Mouse (Mus musculus) stomach, postnatal 0 days (tissue): ENCODE results near the gene 1700021F05Rik. TPM values are rescaled to one million over a fixed set of nuclear protein-coding genes. Genes with fewer than 3 reads are reported as not detected.
A peak's percentile ranks its signal among the peaks of the same experiment; 100 is the strongest.
"Not testable (repeated sequence)": the region's sequence is repeated elsewhere in the genome, so short reads cannot be mapped to it uniquely, and the experiment has no call there.

Experiments used
- ATAC-seq: fragments of 200-750 bp; cut with Nextera tagmentation; 2 replicates; pipeline ENCODE4 v1.8.0; 2017; ENCODE audit not compliant: low FRiP score, low TSS enrichment
- DNase-seq: peaks from one replicate; pipeline ENCODE4 v3.0.0-alpha.2; 2016; ENCODE audit warnings: low spot score
- H3K27ac ChIP-seq: fragments of 300-500 bp; sonication (generic); replicated peaks from 2 replicates; pipeline ENCODE4 v1.5.1; 2014; ENCODE audit warnings: mild to moderate bottlenecking, control low read depth
- H3K27me3 ChIP-seq: fragments of 300-500 bp; sonication (generic); 2 replicates; pipeline ENCODE4 v1.6.1; 2014; ENCODE audit warnings: low read length; ENCODE audit not compliant: control insufficient read depth, insufficient read depth
- H3K36me3 ChIP-seq: fragments of 300-500 bp; sonication (generic); 2 replicates; pipeline ENCODE4 v1.6.1; 2014; ENCODE audit warnings: low read length, mixed read lengths; ENCODE audit not compliant: control insufficient read depth, insufficient read depth
- H3K4me1 ChIP-seq: fragments of 300-500 bp; sonication (generic); replicated peaks from 2 replicates; pipeline ENCODE4 v1.6.1; 2014; ENCODE audit warnings: antibody characterized with exemption; ENCODE audit not compliant: control insufficient read depth, insufficient read depth
- H3K4me2 ChIP-seq: fragments of 300-500 bp; sonication (generic); replicated peaks from 2 replicates; pipeline ENCODE4 v1.6.1; 2014; ENCODE audit warnings: low read depth, mild to moderate bottlenecking, control low read depth, moderate library complexity
- H3K4me3 ChIP-seq: fragments of 300-500 bp; sonication (generic); 2 replicates; pipeline ENCODE4 v1.5.1; 2014; ENCODE audit warnings: low read depth, low read length, control low read depth
- H3K9ac ChIP-seq: fragments of 300-500 bp; sonication (generic); 2 replicates; pipeline ENCODE4 v1.6.1; 2014; ENCODE audit warnings: mild to moderate bottlenecking, low read length, control low read depth, mixed read lengths
- H3K9me3 ChIP-seq: fragments of 300-500 bp; sonication (generic); 2 replicates; pipeline ENCODE4 v1.6.1; 2016; ENCODE audit warnings: low read length; ENCODE audit not compliant: control insufficient read depth
- CTCF ChIP-seq: IDR thresholded peaks from 2 replicates; pipeline ENCODE4 v1.5.1; 2016; ENCODE audit warnings: antibody characterized with exemption, low read depth, mild to moderate bottlenecking, moderate library complexity
- EP300 ChIP-seq: optimal IDR thresholded peaks from 2 replicates; pipeline ENCODE3; 2016; ENCODE audit warnings: antibody characterized with exemption
- WGBS: fragments of 180-500 bp; shearing (Covaris S2); extraction: QIAGEN DNeasy Blood & Tissue Kit; methylation state at CpG from one replicate; pipeline ENCODE4 v1.1.7; 2014; 5-methylcytosine and 5-hydroxymethylcytosine counted together
- polyA plus RNA-seq: library from polyadenylated mRNA; unstranded; fragments of >200 nt; fragmentation: Nextera tagmentation; extraction: Ambion mirVana; gene quantifications from 2 replicates; pipeline ENCODE4 v1.2.1, GENCODE M21; 2015

1700021F05Rik gene
- polyA plus RNA-seq, 1 experiment from 2014 or later, result 48.9 TPM

GRCm38 (mm10) chr10:43537652-43538051 is 3.1 kb downstream of the 1700021F05Rik start:
- ATAC-seq (no peak), DNase-seq (no peak)
- no peaks in the 10 kb centered on the region for H3K4me1 ChIP-seq
- no peak overlapping the region for H3K4me3 ChIP-seq
- H3K27ac ChIP-seq, result no peak overlapping the region
- 86% methylated on average over 7 of the region's 7 CpGs for WGBS
- no peaks in the 10 kb centered on the region for H3K27me3 ChIP-seq
- H3K9ac ChIP-seq, result no peak overlapping the region
- H3K9me3 ChIP-seq, result no peaks in the 10 kb centered on the region
- H3K36me3 ChIP-seq, result peaks cover 5% of the 10 kb centered on the region; the same call in 1 of the 2 replicates
- no peak overlapping the region for H3K4me2 ChIP-seq
- TF ChIP-seq CTCF (no peak), EP300 (no peak)

GRCm38 (mm10) chr10:43534382-43534781 is 6.4 kb downstream of the 1700021F05Rik start:
- DNase-seq (no peak), ATAC-seq (no peak)
- peaks cover 16% of the 10 kb centered on the region for H3K36me3 ChIP-seq
- no peaks in the 10 kb centered on the region for H3K9me3 ChIP-seq
- H3K27me3 ChIP-seq, result no peaks in the 10 kb centered on the region
- no peak overlapping the region for H3K4me3 ChIP-seq
- H3K4me2 ChIP-seq, result no peak overlapping the region
- H3K9ac ChIP-seq, result no peak overlapping the region
- 46% methylated on average over 1 of the region's 1 CpGs for WGBS
- H3K27ac ChIP-seq, result no peak overlapping the region
- TF ChIP-seq EP300 (no peak), CTCF (no peak)
- H3K4me1 ChIP-seq, result no peaks in the 10 kb centered on the region

GRCm38 (mm10) chr10:43527283-43528269 is 13.2 kb downstream of the 1700021F05Rik start:
- DNase-seq (peak; percentile 48), ATAC-seq (peak; percentile 75)
- Histone ChIP-seq H3K9me3 (no peaks in the 10 kb centered on the region), H3K9ac (no peak overlapping the region; the same call in 1 of the 2 replicates), H3K27me3 (no peaks in the 10 kb centered on the region), H3K27ac (peak overlapping the region; percentile 35), H3K4me3 (no peak overlapping the region), H3K36me3 (peaks cover 13% of the 10 kb centered on the region), H3K4me2 (no peak overlapping the region), H3K4me1 (no peaks in the 10 kb centered on the region)
- WGBS, result 45% methylated on average over 15 of the region's 15 CpGs
- TF ChIP-seq EP300 (no peak), CTCF (peak; percentile 25)

- 94% methylated on average over 10 of the region's 10 CpGs for WGBS
- not testable (repeated sequence) for H3K4me3 ChIP-seq, H3K9me3 ChIP-seq, H3K4me2 ChIP-seq, H3K27ac ChIP-seq, H3K27me3 ChIP-seq, H3K9ac ChIP-seq, ATAC-seq, H3K4me1 ChIP-seq, DNase-seq, H3K36me3 ChIP-seq
Observed at GRCm38 (mm10) chr10:43523931-43524330, 16.9 kb downstream of the 1700021F05Rik start, which contains the start of gene Gm9803. TSS of gene Gm9803 (plus strand) at chr10:43524084.

- no peak for DNase-seq
Observed at GRCm38 (mm10) chr10:43519977-43520376, 20.8 kb downstream of the 1700021F05Rik start.

GRCm38 (mm10) chr10:43518368-43518767 is 22.4 kb downstream of the 1700021F05Rik start:
- no peak overlapping the region for H3K9ac ChIP-seq
- no peak overlapping the region for H3K27ac ChIP-seq
- no peaks in the 10 kb centered on the region for H3K36me3 ChIP-seq
- ATAC-seq (no peak), DNase-seq (peak; percentile 26)
- no peaks in the 10 kb centered on the region for H3K9me3 ChIP-seq
- TF ChIP-seq EP300, result no peak
- TF ChIP-seq CTCF, result no peak
- no peak overlapping the region for H3K4me3 ChIP-seq
- H3K4me1 ChIP-seq, result no peaks in the 10 kb centered on the region
- no peak overlapping the region for H3K4me2 ChIP-seq
- no peaks in the 10 kb centered on the region for H3K27me3 ChIP-seq
- 72% methylated on average over 13 of the region's 13 CpGs for WGBS

More at GRCm38 (mm10) chr10:43519977-43520376, 20.8 kb downstream of the 1700021F05Rik start:
- Histone ChIP-seq H3K27me3 (no peaks in the 10 kb centered on the region), H3K4me3 (no peak overlapping the region), H3K9ac (no peak overlapping the region), H3K4me1 (no peaks in the 10 kb centered on the region), H3K9me3 (no peaks in the 10 kb centered on the region), H3K4me2 (no peak overlapping the region), H3K36me3 (no peaks in the 10 kb centered on the region), H3K27ac (no peak overlapping the region)
- no peak for ATAC-seq
- WGBS, result 96% methylated on average over 2 of the region's 2 CpGs
- no peak for TF ChIP-seq CTCF
- TF ChIP-seq EP300, result no peak
